Mouse (Mus musculus) spleen, adult 12 weeks (tissue): ENCODE data around the gene Dnaja4.

Experiments
- DNase-seq: peaks from one replicate; pipeline ENCODE4 v3.0.0; 2022; ENCODE audit warnings: low spot score

Gene Dnaja4

GRCm38 (mm10) chr9:54699345-54700173, 886 bp downstream of the Dnaja4 start:
- DNase-seq = peak; percentile 72

DNA sequence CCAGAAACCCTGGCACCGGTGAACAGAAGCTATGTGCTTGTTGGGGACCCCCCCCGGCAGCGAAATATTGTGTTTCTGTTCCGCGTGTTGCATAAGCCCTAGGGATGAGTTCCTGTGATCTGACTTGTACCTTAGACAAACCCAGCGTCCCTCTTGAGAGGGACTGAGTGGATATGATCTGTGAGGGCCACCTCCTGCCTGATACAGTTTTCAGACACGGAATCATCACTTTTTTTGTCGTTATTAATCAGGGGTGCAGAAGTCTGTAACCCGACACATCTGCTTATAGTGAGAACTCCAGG, 1.5 kb downstream of the Dnaja4 start:
- DNase-seq = no peak

DNA sequence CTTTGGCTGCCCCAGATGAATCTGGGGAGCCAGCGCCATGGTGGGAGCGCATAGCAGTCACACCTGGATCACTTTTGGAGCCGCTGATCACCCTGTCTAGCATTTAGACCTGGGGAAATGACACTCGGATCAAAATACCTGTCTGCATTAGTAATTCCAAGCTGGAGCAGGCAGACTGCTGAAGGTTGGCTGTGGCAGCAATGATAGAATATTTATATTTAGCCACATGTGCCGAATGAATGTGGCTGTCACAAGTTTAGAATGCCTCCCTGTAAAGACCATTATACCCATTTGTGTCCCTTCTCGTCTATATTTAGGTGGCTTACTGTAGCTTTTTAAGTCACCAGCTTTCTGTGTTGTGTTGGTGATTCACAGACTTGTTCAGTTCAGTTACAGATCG, 2.1 kb downstream of the Dnaja4 start:
- DNase-seq = no peak

DNA sequence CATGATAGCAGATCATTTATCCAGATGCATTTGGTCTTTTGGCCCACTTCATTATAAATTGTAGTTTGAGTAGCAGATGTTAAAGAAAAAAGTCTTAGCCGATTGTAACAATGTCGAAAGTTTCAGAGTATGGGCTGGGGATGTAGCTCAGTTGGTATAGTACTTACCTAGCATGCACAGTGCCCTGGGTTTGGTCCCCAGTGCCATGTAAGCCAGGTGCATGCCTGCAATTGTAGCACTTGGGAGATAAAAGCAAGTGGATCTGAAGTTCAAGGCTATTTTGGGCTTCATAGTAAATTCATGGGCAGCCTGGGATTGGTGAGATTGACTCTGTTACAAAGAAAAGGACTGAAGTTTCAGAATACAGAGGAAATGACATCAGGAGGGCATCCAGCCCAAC, 3.9 kb downstream of the Dnaja4 start:
- DNase-seq = no peak

GRCm38 (mm10) chr9:54704361-54704760, 5.7 kb downstream of the Dnaja4 start:
- no peak for DNase-seq

DNA sequence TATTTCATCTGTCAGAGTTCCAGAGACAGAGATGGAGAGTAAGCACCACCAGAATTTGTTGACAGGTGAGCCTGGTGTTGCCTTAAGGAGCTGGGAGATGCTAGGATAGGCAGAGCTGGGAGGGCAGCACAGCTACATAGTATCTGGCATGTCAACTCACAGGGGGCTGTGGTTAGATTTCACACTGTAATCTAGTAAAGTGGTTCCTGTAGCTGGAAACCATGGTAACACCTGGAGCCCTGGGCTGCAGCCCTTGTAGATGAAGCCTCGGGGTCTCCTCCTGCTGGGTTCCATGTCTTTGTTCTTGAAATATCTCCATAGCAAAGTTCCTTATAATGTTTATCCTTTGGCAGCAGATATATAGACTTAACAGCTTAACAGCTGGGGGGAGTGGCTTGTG, 6.9 kb downstream of the Dnaja4 start:
- no peak for DNase-seq

- no peak for DNase-seq
These were observed 8.8 kb downstream of the Dnaja4 start for GRCm38 (mm10) chr9:54707288-54707999.

DNA sequence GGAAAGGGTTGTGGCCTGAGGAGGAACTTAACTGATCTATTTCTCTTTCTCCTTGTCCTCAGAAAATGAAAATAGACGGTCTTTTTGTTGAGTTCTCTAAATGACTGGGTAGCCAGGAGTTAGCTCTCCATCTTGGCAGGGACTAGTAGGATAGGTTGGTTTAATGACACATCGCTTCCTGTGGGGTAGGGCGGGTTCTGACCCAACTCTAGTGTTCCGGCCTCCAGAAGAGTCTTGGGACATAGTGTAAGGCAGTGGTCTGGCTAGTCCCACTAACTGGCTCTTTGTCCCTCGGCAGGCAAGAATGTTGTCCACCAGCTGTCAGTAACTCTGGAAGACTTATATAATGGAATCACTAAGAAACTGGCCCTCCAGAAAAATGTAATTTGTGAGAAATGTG, 9.4 kb downstream of the Dnaja4 start:
- DNase-seq = no peak

DNA sequence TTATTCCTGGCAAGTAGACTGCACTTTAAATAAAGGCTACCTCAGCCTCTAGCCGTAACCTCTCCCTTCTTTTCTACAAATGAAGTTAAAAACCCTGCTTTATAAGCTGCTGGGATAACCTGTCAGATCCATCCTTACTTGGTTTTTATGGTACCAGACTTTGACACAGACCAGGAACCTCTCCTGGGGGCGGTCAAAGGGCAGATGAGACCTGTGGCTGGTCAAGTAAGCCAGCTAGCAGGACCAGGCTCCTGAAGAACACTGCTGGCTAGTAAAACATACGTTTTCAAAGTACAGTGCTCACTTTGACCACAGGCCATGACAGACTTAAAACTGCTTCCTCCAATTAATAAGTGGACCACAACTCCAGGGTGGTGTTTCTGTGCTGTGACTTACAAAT, 17.1 kb downstream of the Dnaja4 start:
- no peak for DNase-seq

- no peak for DNase-seq
These were observed 18.9 kb downstream of the Dnaja4 start for GRCm38 (mm10) chr9:54717527-54717926.

- no peak for DNase-seq
These were observed 23.5 kb downstream of the Dnaja4 start for GRCm38 (mm10) chr9:54722156-54722555.

DNA sequence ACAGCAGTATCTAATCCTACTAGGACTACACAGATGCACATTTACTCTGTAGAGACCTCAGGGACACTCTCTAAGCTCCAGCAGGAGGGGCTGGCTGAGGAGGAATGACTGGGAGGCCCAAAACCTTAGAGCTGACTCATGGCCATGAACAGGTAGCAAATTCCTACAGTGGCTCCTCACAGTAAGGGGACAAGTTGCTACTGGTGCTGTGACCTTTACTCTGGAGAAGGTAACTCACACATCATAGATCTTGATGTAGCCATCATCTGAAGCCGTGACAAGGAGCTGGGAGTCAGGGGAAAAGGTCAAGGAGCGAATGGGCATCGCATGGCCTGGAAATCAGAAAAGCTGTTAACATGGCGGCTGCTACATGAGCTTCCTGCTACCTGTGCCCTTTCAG, 23.9 kb downstream of the Dnaja4 start:
- DNase-seq = no peak

DNA sequence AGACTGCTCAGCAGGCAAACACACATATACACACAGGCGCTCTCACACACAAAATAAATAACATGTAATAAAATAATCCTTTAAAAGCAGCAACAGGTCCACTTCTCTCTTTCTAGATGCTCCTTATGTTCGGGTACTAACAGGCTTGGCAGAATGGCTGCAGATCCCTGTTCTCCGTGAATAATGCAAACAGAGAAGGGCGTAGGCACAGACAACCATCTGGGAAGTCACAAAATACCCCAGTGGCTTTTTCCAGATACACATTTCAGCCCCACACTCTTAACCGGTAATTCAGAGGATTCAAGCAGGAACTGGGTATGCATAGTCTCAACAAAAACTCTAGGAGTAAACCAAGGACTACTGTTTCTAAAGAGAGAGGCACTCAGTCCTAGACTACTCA, 27.6 kb downstream of the Dnaja4 start:
- DNase-seq = no peak

GRCm38 (mm10) chr9:54732122-54732521, 33.4 kb downstream of the Dnaja4 start:
- no peak for DNase-seq

DNA sequence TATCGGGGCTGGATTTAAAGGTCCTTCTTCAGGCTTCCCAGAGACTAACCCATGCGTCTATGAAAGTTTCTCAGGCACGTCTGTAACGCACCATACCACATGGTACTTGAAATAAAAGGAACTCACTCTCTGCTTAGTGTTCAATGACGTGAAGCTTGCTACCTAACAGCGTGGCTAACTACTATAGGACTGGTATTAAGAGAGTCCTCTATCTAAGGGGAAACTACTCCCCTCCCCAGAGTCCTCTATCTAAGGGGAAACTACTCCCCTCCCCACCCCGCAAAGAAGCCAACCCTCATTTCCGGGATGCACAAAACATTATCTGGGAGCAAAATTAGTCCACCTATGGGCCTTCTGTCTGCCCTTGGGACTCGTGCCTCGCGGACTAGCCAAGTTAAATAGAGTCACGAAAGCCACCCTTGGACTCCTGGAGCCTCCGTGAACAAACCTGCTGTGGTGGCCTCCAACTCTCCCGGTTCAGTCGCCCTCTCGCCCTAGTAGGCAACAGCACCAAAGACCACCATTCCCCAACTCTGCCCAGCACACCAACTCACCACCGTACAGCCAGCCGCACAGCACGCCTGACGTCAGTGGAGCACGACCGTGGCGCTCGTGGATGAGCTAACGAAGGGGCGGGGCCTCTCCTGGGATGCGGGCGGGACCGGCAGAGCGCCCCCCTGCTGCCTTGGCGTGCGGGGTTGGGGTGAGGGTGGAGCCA, 35.4 kb downstream of the Dnaja4 start, which contains the start of gene Wdr61:
Gene Wdr61 (minus strand): TSS at position 599 of the 718 bp plus-strand sequence.
- peak; percentile 97 for DNase-seq

- no peak for DNase-seq
These were observed 36.1 kb downstream of the Dnaja4 start for GRCm38 (mm10) chr9:54734639-54735252.

- peak; percentile 50 for DNase-seq
These were observed 37.6 kb downstream of the Dnaja4 start for GRCm38 (mm10) chr9:54736284-54736701.

GRCm38 (mm10) chr9:54738376-54738775, 39.7 kb downstream of the Dnaja4 start:
- no peak for DNase-seq

DNA sequence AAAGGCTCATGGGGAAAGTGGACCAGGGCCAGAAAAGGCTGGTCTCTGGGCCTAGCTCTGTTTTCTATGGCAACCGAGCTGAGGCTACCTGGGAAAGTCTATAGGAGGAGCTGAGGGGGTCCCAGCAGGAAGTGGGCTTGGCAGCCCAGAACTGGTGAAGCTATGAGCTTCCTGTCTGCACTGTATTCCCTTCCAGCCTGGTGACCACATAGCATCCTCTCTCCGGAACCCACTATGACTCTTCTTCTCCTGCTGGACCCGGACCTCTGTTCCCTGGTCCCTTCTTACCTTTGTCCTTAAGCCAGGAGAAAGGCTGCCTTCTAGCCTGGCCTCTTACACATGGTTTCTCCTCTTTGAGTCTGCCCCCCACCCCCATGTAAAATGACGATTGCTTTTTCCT, 45.2 kb downstream of the Dnaja4 start:
- no peak for DNase-seq

DNA sequence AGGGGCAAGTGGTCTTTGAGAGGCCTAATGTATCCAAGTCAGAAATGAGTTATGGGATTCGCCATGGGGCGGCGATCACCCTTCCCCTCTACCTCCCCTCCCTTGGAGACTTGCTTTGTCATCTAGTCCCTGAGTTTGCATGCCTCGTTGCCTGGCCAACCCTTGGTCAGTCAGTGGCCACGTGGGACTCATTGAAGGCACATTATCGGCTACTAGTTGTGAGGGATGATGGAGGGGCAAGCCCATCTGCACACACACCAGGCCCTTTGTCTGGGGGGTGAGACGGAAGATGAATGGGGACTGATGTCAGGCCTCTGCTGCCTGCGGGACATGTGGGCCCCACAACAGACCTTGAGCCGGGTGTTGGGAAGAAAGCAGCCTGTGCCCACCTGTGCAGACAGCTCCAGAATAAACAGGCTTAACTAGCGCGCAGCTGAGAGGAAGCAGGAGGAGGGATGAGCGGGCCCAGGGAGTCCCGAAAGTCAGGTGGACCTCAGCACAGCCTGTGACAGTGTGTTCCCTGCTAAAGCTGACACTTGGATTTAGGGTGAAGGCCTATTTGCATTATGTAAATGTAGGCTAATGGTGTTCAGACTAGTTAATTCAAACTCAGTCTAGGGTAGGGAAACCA, 47.2 kb downstream of the Dnaja4 start:
- no peak for DNase-seq

DNA sequence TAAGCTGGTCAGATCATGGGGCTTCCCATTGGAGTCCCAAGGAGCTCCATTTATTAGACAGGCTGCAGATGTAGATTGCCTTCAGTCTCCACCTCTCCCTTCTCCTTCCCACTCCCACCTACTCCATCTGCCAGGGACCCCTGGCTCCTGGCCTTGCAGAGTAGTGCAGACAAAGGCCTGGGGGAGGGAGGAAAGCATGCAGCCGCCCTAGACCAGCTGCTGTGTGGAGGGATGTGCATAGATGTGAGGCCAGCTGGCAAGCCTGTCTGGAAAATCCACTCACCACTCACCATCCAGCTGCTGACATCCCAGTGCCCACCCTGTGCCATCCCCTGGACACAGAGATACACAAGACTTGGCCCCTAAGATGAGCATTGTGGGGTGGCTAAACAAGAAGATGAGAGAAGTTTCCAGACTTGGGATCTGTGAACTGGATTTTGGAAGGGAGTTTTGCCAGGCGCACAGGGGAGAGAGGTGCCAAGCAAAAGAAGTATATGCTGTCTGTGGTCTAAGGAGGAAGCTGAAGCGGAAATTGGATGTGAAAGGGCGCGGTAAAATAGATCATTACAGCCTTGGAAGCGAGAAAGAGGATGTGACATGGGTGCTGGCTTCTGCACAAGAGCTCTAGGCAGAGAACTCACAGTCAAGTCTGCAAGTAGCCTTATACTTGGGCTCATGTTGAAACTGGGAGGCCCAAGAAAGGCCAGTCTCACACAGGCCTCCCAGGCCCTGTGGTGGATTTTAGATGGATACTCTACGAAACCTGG, 51.7 kb downstream of the Dnaja4 start:
- no peak for DNase-seq
